Mouse (Mus musculus) bone marrow macrophage, adult 2 months (primary cell): Measurements from ENCODE around the gene Fbh1.

Experiments used
- CTCF ChIP-seq: IDR thresholded peaks from 2 replicates; pipeline ENCODE4 v1.5.1; 2012; ENCODE audit warnings: low read depth, mild to moderate bottlenecking, low read length, moderate library complexity
- POLR2A ChIP-seq: IDR thresholded peaks from 2 replicates; pipeline ENCODE4 v1.6.1; 2012; ENCODE audit warnings: mild to moderate bottlenecking, low read depth, low read length, borderline replicate concordance

- TF ChIP-seq POLR2A (no peak), CTCF (no peak)
Observed at GRCm38 (mm10) chr2:11774426-11774825, 3.0 kb downstream of the Fbh1 start.
